Mouse (Mus musculus): ENCODE measurements at regions not wholly inside any gene's neighbourhood (a gene's known extent, or its start where the extent isn't known, plus 50 kb on each side); places are given as distances from the start of the nearest gene placed in this dataset.

DNA sequence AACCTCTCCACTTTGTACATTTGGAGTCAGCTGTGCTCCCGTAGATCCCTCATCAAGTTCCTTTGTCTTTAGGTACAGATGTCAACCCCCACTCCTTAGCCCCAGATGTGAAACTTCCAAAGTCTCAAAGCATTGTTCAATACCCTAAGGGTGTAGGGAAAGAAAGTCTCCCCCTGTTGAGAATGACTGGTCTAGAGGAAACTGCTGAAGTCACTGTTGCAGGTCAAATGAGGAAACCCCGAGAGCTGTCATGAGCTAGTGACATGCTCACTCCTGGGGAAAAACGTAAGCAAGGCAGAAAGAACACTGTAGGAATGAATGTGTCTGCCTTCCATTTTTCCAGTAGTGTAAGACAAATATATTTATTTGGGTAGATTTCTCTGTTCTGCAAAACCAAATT is 74.8 kb upstream of the Ralgapa2 start:
- H3K4me1 ChIP-seq (ENCODE audit: control insufficient read depth, insufficient read depth, low read length), result no peaks in the 10 kb centered on the region
- no peaks in the 10 kb centered on the region for H3K27me3 ChIP-seq (ENCODE audit: control insufficient read depth, insufficient read depth, low read length)
- no peak for ATAC-seq (ENCODE audit: low FRiP score, low read depth)
- no peaks in the 10 kb centered on the region for H3K36me3 ChIP-seq (ENCODE audit: control insufficient read depth, insufficient read depth, low read length)
- no peak for DNase-seq (ENCODE audit: low spot score)
- TF ChIP-seq POLR2A (IDR thresholded peaks at IDR 0.05; ENCODE audit: borderline replicate concordance, extremely low read depth, insufficient read depth, insufficient read length), result no peak
- H3K9ac ChIP-seq (ENCODE audit: low read depth, low read length, severe bottlenecking), result no peak overlapping the region
- no peak overlapping the region for H3K4me2 ChIP-seq (replicated peaks; ENCODE audit: low read depth, low read length, severe bottlenecking)
- H3K27ac ChIP-seq (replicated peaks; ENCODE audit: low read depth, low read length), result no peak overlapping the region
- H3K9me3 ChIP-seq (ENCODE audit: control insufficient read depth, low read length), result no peaks in the 10 kb centered on the region
- 77% methylated on average over 3 of the region's 3 CpGs for WGBS
- H3K4me3 ChIP-seq (replicated peaks; ENCODE audit: low read length), result no peak overlapping the region

GRCm38 (mm10) chr2:146589860-146590259 is 77.7 kb upstream of the Ralgapa2 start:
- no peaks in the 10 kb centered on the region for H3K27me3 ChIP-seq (ENCODE audit: control insufficient read depth, insufficient read depth, low read length)
- DNase-seq (ENCODE audit: low spot score) (no peak), ATAC-seq (ENCODE audit: low FRiP score, low read depth) (no peak)
- no peaks in the 10 kb centered on the region for H3K36me3 ChIP-seq (ENCODE audit: control insufficient read depth, insufficient read depth, low read length)
- H3K9ac ChIP-seq (ENCODE audit: low read depth, low read length, severe bottlenecking), result no peak overlapping the region
- TF ChIP-seq POLR2A (IDR thresholded peaks at IDR 0.05; ENCODE audit: borderline replicate concordance, extremely low read depth, insufficient read depth, insufficient read length), result no peak
- H3K4me3 ChIP-seq (replicated peaks; ENCODE audit: low read length), result no peak overlapping the region
- 89% methylated on average over 3 of the region's 3 CpGs for WGBS
- no peaks in the 10 kb centered on the region for H3K9me3 ChIP-seq (ENCODE audit: control insufficient read depth, low read length)
- no peak overlapping the region for H3K27ac ChIP-seq (replicated peaks; ENCODE audit: low read depth, low read length)
- no peak overlapping the region for H3K4me2 ChIP-seq (replicated peaks; ENCODE audit: low read depth, low read length, severe bottlenecking)
- no peaks in the 10 kb centered on the region for H3K4me1 ChIP-seq (ENCODE audit: control insufficient read depth, insufficient read depth, low read length)

DNA sequence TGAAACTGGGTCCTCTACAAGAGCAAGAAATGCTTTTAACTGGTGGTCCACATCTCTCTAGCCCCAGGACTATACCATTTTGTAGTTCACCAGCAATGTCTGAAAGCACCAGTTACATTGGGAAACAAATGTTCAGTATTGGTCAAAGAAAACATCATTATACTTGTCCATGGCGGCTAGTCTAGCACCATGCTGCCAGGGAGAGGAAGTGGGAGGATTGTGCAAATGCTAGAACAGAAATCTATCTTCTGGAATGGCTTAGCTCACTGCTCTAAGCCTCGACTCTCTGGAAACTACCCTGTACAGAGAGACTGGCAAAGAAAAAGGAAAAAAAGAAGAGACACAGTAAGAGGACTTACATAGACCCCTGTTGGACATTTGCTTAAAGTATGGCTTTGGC is 81.1 kb upstream of the Ralgapa2 start:
- Histone ChIP-seq H3K9ac (ENCODE audit: low read depth, low read length, severe bottlenecking) (no peak overlapping the region), H3K4me3 (replicated peaks; ENCODE audit: low read length) (no peak overlapping the region), H3K4me1 (ENCODE audit: control insufficient read depth, insufficient read depth, low read length) (no peaks in the 10 kb centered on the region), H3K27ac (replicated peaks; ENCODE audit: low read depth, low read length) (no peak overlapping the region), H3K36me3 (ENCODE audit: control insufficient read depth, insufficient read depth, low read length) (no peaks in the 10 kb centered on the region), H3K27me3 (ENCODE audit: control insufficient read depth, insufficient read depth, low read length) (no peaks in the 10 kb centered on the region), H3K4me2 (replicated peaks; ENCODE audit: low read depth, low read length, severe bottlenecking) (no peak overlapping the region), H3K9me3 (ENCODE audit: control insufficient read depth, low read length) (no peaks in the 10 kb centered on the region)
- WGBS, result 73% methylated on average over 2 of the region's 2 CpGs
- no peak for TF ChIP-seq POLR2A (IDR thresholded peaks at IDR 0.05; ENCODE audit: borderline replicate concordance, extremely low read depth, insufficient read depth, insufficient read length)
- ATAC-seq (ENCODE audit: low FRiP score, low read depth) (no peak), DNase-seq (ENCODE audit: low spot score) (no peak)

GRCm38 (mm10) chr2:146594212-146594611 is 82.1 kb upstream of the Ralgapa2 start:
- Histone ChIP-seq H3K9ac (ENCODE audit: low read depth, low read length, severe bottlenecking) (no peak overlapping the region), H3K4me2 (replicated peaks; ENCODE audit: low read depth, low read length, severe bottlenecking) (no peak overlapping the region), H3K27me3 (ENCODE audit: control insufficient read depth, insufficient read depth, low read length) (no peaks in the 10 kb centered on the region), H3K4me3 (replicated peaks; ENCODE audit: low read length) (no peak overlapping the region), H3K9me3 (ENCODE audit: control insufficient read depth, low read length) (no peaks in the 10 kb centered on the region), H3K36me3 (ENCODE audit: control insufficient read depth, insufficient read depth, low read length) (no peaks in the 10 kb centered on the region), H3K4me1 (ENCODE audit: control insufficient read depth, insufficient read depth, low read length) (no peaks in the 10 kb centered on the region), H3K27ac (replicated peaks; ENCODE audit: low read depth, low read length) (no peak overlapping the region)
- TF ChIP-seq POLR2A (IDR thresholded peaks at IDR 0.05; ENCODE audit: borderline replicate concordance, extremely low read depth, insufficient read depth, insufficient read length), result no peak
- ATAC-seq (ENCODE audit: low FRiP score, low read depth) (no peak), DNase-seq (ENCODE audit: low spot score) (no peak)
- WGBS, result 49% methylated on average over 4 of the region's 4 CpGs

DNA sequence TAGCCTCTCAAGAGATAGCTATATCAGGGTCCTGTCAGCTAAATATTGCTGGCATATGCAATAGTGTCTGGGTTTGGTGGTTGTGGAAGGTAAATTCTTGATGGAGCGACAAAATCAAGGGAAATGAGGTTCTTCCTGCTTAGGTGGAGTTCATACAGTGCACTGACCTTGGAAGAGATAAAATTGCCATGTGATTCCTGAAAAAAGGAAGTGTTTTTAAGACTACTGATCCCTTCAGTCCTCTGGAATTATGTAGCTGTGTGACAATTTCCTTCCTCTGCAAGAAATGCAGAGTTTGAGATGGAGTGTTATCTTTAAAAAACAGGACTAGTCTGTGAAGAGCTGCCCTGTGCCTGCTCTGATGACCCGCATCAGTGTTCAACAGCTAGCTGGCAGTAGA is 83.5 kb upstream of the Ralgapa2 start:
- no peak for TF ChIP-seq POLR2A (IDR thresholded peaks at IDR 0.05; ENCODE audit: borderline replicate concordance, extremely low read depth, insufficient read depth, insufficient read length)
- H3K4me2 ChIP-seq (replicated peaks; ENCODE audit: low read depth, low read length, severe bottlenecking), result no peak overlapping the region
- no peaks in the 10 kb centered on the region for H3K36me3 ChIP-seq (ENCODE audit: control insufficient read depth, insufficient read depth, low read length)
- DNase-seq (ENCODE audit: low spot score) (no peak), ATAC-seq (ENCODE audit: low FRiP score, low read depth) (no peak)
- 90% methylated on average over 2 of the region's 2 CpGs for WGBS
- no peaks in the 10 kb centered on the region for H3K9me3 ChIP-seq (ENCODE audit: control insufficient read depth, low read length)
- no peak overlapping the region for H3K27ac ChIP-seq (replicated peaks; ENCODE audit: low read depth, low read length)
- no peaks in the 10 kb centered on the region for H3K27me3 ChIP-seq (ENCODE audit: control insufficient read depth, insufficient read depth, low read length)
- H3K4me1 ChIP-seq (ENCODE audit: control insufficient read depth, insufficient read depth, low read length), result no peaks in the 10 kb centered on the region
- no peak overlapping the region for H3K4me3 ChIP-seq (replicated peaks; ENCODE audit: low read length)
- no peak overlapping the region for H3K9ac ChIP-seq (ENCODE audit: low read depth, low read length, severe bottlenecking)

DNA sequence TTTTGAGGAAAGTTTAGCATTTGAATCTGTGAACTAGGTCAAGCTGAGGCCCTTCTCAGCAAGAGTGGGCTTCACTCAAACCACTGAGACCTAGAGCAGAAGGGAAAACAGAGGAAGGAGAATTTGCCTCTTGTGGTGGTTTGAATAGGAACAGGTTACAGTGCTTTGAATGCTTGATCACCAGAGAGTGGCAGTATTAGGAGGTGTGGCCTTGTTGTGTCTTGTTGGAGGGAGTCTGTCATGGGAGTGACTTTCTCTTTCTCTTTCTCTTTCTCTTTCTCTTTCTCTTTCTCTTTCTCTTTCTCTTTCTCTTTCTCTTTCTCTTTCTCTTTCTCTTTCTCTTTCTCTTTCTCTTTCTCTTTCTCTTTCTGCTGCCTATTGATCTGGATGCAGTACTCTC is 94.0 kb upstream of the Ralgapa2 start:
- H3K4me3 ChIP-seq (replicated peaks; ENCODE audit: low read length), result no peak overlapping the region
- no peaks in the 10 kb centered on the region for H3K9me3 ChIP-seq (ENCODE audit: control insufficient read depth, low read length)
- no peaks in the 10 kb centered on the region for H3K4me1 ChIP-seq (ENCODE audit: control insufficient read depth, insufficient read depth, low read length)
- no peak for DNase-seq (ENCODE audit: low spot score)
- H3K36me3 ChIP-seq (ENCODE audit: control insufficient read depth, insufficient read depth, low read length), result no peaks in the 10 kb centered on the region
- TF ChIP-seq POLR2A (IDR thresholded peaks at IDR 0.05; ENCODE audit: borderline replicate concordance, extremely low read depth, insufficient read depth, insufficient read length), result no peak
- no peak overlapping the region for H3K27ac ChIP-seq (replicated peaks; ENCODE audit: low read depth, low read length)
- H3K27me3 ChIP-seq (ENCODE audit: control insufficient read depth, insufficient read depth, low read length), result no peaks in the 10 kb centered on the region
- no peak overlapping the region for H3K9ac ChIP-seq (ENCODE audit: low read depth, low read length, severe bottlenecking)
- ATAC-seq (ENCODE audit: low FRiP score, low read depth), result no peak
- H3K4me2 ChIP-seq (replicated peaks; ENCODE audit: low read depth, low read length, severe bottlenecking), result no peak overlapping the region
